Mouse (Mus musculus): ENCODE measurements around the gene Pou4f2. TPM values are rescaled to one million over a fixed set of nuclear protein-coding genes. Genes with fewer than 3 reads are reported as not detected.

The Pou4f2 gene
- not detected for total RNA-seq (2021)
- not detected in 2 replicates for polyA plus RNA-seq (2012; rRNA removed)
- long read RNA-seq = 0 reads

DNA sequence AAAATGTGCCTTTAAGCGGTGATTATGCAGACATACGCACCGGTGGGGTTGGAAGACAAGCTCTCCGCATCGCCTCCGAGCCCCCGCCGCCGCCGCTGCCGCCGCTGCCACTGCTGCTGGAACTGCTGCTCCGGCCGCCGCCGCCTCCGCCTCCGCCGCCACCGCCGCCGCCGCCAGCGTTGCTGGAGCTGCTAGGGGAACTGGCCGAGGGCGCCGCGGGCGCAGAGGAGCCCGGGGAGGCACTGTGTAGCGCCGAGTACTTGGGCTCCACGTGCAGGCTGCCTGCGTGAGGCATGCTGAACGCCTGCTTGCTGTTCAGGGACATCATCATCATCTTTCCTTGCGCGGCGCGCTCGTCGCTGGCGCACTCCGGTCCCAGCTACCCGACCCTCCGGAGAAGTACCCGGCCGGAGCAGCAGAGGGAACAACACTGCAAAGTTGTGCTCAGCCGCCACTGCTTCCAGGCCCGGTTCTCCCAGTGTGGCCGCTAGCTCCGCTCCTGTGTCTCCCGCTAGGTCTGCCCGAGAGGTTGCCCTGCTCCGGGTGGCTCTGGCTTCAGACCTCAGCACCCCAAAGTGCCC is at the start of gene Pou4f2:
TSS of gene Pou4f2 (minus strand) at position 575 of the 581 bp plus-strand sequence.
- peak; percentile 43 for DNase-seq

- DNase-seq = no peak
Observed at GRCm38 (mm10) chr8:78477051-78477829, 40.8 kb upstream of the Pou4f2 start.

GRCm38 (mm10) chr8:78467889-78468288 is 31.4 kb upstream of the Pou4f2 start:
- no peak for DNase-seq

DNA sequence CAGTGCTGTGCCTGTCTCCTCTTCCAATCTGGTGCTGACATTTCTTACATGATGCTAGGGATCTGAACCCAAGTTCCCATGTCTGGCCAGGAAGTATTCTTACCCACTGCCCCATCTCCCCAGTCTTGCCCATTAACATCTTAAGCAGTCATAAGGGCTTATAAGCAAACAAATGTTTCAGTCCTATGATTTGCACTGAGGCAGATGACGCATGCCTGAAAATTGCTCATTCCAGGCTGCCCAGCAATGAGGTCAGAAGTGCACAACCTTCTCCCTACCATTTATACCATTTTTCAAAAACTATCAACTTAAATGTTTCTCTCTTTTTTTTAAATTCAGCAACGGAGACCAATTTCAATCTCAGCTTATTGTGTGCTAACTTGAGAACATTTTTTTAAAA is 27.5 kb upstream of the Pou4f2 start:
- DNase-seq = no peak

DNA sequence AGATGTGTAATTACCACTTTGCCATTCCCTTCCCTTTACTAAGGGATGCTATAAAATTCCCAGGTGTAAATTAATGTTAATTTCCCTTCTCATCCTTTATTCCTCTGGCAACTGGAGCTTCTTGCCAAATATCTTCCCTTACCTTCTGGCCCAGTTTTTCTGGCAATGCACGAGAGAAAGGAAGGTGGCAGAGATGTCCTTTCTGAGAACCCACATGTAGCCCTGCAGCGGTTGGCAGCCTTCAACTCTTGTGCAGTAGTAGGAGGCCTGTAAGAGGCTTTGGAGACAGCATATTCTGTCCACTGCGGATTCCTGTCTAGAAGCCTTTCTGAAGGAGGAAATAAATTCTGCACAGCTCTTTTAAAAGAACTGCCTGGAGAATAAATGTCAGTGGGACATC is 20.0 kb upstream of the Pou4f2 start:
- DNase-seq = no peak

DNA sequence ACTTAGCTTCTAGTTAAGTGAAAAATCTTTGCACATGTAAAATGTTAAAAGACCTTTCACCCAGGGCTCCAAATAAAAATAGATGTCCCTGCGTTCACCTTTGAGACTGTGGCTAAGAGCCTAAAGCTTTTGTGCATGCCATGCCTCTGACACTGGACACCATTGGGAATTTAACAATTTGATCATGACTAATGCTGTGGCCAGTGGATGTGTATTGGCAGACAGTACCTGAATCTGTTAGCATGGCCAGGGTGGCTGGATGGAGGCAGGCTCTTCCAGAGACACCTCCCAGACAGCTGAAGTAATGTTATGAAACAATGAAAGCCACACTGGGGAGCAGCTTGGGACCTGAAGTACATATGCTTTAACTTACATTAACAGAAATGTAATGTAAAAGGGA is 6.3 kb upstream of the Pou4f2 start:
- no peak for DNase-seq

GRCm38 (mm10) chr8:78438121-78438520 is 1.7 kb upstream of the Pou4f2 start:
- DNase-seq = peak; percentile 45

DNA sequence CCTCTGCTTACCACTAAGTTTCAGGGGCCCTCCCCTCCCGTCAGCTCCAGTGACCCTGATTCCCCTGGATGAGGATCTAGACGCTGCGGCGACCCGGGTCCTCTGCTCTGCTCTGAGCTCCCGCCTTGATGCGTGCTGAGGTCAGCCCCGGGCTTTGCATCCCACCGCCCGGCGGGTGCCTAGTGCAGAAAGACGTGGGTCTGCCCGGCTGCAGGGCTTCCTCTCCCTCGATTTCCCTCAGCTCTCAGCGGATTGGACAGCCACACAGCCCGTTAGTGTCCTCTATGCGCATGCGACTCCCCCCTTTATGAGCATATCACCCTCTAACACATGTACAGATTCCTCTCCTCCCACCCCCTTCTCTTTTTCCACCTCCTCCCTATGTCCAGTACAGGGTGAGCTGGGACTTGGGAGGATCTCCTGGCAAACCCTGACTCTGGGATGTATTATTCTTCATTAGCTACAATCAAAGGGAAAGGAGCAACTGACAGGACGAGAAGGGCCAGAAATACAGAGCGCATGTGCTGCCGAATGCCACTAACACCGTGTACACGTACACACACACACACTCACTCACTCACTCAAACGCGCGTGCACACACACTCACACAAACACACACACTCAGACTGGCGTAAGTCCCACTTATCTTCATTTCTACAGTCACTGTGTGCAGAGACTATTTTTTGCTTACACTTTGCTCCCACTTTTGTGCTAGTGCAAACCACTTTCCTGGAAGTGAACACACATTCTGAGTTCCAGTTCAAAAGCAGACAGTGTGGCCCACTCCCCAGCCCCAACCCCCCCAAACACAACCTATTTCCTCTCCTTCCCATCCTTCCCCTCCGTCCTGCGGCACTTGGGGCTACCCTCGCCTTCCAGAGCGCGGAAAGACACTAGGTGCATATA is 948 bp upstream of the Pou4f2 start:
- DNase-seq = no peak

- DNase-seq = no peak
Observed at GRCm38 (mm10) chr8:78436661-78437060, 216 bp upstream of the Pou4f2 start.

DNA sequence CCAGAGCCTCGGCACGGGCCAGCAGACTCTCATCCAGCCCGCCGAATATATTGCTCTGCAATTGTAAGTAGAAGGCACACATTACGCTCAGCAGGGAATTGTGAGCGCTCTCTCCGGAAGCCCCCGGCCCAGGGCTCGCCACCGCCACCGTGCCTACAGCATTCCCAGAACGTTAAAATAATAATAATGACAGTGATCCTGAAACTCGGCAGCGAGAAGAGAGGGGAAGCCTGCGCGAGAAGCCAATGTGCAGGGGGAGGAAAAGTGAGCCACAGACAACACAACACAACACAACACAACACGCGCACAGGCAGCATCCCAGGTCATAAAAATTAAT is 853 bp downstream of the Pou4f2 start:
- no peak for DNase-seq

DNA sequence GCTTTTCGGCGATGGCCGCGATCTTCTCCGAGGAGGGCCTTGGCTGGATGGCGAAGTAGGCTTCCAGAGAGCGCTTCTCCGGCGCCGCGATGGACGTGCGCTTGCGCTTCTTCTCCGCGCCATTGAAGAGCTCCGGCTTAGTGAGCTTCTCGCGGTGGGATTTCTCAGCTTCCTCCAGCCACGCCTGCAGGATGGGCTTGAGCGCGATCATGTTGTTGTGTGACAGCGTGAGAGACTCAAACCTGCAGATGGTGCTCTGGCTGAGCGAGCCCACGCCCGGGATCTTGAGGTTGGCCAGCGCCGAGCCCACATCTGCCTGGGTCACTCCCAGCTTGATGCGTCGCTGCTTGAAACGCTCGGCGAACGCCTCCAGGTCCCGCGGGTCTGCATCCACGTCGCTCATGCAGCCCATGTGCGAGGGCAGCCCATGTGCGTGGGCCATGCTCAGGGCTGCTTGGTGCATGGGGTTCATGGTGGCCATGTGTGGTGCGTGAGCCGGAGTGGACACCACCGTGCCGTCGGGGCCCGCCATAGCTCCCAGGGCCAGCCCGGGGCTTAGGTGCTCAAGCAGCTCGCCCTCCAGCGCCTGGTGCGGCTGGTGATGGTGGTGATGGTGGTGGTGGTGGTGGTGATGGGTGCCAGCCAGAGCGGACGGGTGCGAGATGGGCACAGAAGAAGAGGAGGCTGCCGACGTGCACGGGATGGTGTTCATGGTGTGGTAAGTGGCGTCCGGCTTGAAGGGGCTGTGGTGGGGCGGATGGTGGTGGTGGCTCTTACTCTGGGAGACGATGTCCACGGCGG is 1.4 kb downstream of the Pou4f2 start:
- no peak for DNase-seq

- no peak for DNase-seq
Observed at GRCm38 (mm10) chr8:78434340-78434739, 2.1 kb downstream of the Pou4f2 start.

DNA sequence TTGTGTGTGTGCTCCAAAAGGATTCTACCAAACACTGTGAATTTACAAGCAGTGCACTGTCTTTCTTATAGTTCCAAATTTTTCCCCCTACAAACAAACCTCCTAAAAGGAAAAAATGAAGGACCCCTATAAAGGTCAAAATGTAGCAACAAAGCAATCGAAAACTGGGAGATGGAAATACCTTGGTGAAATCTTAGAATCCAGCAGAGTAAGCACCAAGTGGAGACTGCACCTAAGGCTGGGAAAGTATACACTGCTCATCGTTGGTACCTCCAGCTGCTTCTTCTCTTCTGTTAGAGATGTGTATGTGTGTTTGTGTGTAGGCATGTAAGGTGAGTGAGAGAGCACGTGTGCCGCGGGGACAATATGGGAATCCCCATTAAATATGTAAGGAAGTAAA is 3.1 kb downstream of the Pou4f2 start:
- DNase-seq = no peak

DNA sequence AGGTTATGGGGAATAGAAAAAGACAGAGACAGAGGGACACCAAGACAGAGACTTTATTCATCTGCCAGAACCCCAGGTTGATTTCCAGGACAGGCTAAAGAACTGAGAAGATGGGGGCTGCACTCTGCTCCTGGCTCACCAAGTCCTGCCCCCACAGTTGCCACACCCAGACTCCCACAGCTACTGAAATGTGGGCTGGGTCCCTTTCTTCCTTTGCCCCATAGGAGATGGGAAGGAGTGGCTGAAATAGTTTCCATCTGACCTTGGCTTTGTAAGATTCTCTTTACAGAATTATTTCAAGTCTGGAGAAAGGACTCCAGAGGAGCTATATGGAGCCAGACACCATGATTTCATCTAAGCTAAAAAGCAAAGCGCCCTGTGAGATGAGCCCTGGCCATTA is 4.0 kb downstream of the Pou4f2 start:
- DNase-seq = no peak

- DNase-seq = peak; percentile 40
Observed at GRCm38 (mm10) chr8:78431356-78431755, 5.1 kb downstream of the Pou4f2 start.

GRCm38 (mm10) chr8:78428148-78428547 is 8.3 kb downstream of the Pou4f2 start:
- DNase-seq = no peak

DNA sequence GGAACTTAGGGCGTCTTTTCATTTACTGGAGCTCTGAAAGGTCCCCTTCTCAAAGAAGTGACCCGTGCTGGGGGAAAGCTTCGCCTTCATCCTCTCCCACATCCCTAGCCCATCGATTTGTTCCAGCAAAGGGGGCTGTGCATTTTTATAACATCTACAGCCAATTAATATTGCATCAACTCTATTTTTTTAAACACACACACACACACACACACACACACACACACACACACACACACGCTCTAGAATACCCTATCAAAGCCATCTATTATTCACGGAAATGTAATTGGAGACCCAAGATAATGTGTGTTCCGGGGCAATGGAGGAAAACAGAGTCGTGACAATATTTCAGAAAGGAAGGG is 8.7 kb downstream of the Pou4f2 start:
- DNase-seq = no peak

DNA sequence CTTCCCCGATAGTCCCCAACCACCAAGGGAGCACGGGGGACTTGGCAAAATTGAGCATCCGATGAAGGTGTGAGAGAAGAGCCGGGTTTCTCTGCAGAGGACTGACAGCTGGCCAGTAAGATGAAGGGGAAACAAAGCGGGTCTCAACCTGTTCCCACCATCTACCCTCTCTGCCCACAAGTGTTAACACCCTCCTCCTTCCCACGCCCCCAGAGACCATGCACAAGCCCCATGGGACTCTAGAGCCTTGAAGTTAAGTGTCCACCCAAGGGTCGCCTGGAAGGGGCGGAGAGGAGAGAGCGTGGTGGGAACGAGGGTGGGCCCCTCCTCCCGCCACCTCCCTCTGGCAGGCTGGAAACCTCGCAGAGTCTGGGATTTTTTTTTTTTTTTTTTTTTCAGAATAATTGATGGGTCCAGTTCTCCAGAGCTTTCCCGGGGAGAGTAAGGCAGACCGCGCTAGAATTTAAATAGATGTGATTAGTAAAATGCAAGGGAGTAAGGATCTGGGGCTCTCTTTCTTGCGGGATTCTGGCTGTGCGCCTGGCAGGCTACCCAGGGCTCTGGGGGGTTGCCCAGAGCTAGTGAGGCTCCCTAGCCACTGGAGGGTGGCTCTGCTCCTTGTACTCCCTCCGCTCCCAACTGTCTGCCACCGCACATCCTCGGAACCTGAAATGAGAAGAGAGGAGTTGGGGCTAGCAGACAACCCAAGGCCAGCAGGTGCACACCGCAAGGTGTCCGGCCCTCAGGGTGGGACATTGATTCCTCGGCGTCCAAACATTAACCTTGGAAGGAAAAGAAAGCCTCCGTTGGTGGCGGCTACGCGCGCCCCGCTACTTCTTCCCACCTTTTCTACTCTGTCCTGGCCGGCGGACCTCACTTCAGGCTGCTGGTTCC is 9.3 kb downstream of the Pou4f2 start:
- DNase-seq = no peak

DNA sequence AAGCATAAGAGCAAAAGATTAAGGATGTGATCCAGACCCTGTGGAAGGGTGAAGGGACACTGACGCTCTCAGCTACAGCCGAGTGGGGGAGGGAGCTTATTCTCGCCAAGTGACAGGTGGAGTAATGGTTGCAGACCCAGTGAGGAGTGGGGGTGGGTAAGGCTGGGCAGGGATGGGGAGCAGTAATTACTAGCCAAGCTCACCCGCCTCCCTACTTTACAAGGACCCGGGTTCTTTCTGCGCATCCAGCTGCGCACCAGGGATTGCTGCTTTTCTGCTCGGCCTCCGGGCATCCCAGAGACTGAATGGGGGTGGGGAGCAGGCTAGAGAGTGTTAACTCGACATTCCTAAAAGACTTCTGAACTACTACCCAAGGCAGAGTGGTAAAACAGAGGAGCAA is 10.0 kb downstream of the Pou4f2 start:
- DNase-seq = no peak

DNA sequence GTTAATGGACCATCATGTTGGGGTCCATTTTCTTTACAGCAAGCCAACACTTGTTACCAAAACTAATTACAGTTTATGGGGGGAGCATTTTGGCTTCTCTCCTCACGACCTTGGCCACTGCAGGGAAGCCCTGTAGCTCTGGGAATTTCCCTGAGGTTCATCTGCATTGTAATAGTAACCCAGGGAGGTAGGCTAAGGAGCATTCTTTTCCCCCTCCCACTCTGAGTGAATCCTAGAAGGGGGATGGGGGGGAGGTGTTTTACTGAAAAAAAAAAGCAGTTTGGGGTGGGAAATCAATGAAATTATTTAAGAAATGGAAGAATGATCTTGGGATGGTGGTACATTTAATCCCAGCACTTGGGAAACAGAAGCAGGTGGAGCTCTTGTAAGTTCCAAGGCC is 12.5 kb downstream of the Pou4f2 start:
- DNase-seq = no peak

GRCm38 (mm10) chr8:78420101-78420503 is 16.3 kb downstream of the Pou4f2 start:
- DNase-seq = peak; percentile 25

All from adrenal gland, adult 2 months (tissue).